Mouse (Mus musculus) heart, embryonic 11.5 days (tissue): ENCODE measurements around the gene Gpm6a. TPM values are rescaled to one million over a fixed set of nuclear protein-coding genes. Genes with fewer than 3 reads are reported as not detected.

Source experiments
- ATAC-seq: fragments of 200-750 bp; cut with Nextera tagmentation; replicated peaks from 2 replicates; pipeline ENCODE4 v1.8.0; 2017; ENCODE audit warnings: moderate library complexity; ENCODE audit not compliant: insufficient number of reproducible peaks, low FRiP score, low TSS enrichment
- H3K27ac ChIP-seq: fragments of 300-500 bp; sonication (generic); 2 replicates; pipeline ENCODE4 v1.5.1; 2014; ENCODE audit warnings: mild to moderate bottlenecking, low read depth, low read length
- H3K27me3 ChIP-seq: fragments of 300-500 bp; sonication (generic); 2 replicates; pipeline ENCODE4 v1.6.1; 2014; ENCODE audit warnings: mild to moderate bottlenecking, low read length, mixed read lengths; ENCODE audit not compliant: control insufficient read depth, insufficient read depth
- H3K36me3 ChIP-seq: fragments of 300-500 bp; sonication (generic); 2 replicates; pipeline ENCODE4 v1.6.1; 2014; ENCODE audit warnings: mild to moderate bottlenecking, low read length, moderate library complexity, mixed read lengths; ENCODE audit not compliant: control insufficient read depth, insufficient read depth
- H3K4me1 ChIP-seq: fragments of 300-500 bp; sonication (generic); 2 replicates; pipeline ENCODE4 v1.6.1; 2014; ENCODE audit warnings: low read length; ENCODE audit not compliant: control insufficient read depth, insufficient read depth
- H3K4me2 ChIP-seq: fragments of 300-500 bp; sonication (generic); 2 replicates; pipeline ENCODE4 v1.6.1; 2014; ENCODE audit warnings: mild to moderate bottlenecking, moderate library complexity
- H3K4me3 ChIP-seq: fragments of 300-500 bp; sonication (generic); 2 replicates; pipeline ENCODE4 v1.5.1; 2014; ENCODE audit warnings: low read depth, low read length
- H3K9ac ChIP-seq: fragments of 300-500 bp; sonication (generic); 2 replicates; pipeline ENCODE4 v1.6.1; 2014; ENCODE audit warnings: mild to moderate bottlenecking, low read depth, low read length, moderate library complexity
- H3K9me3 ChIP-seq: fragments of 300-500 bp; sonication (generic); replicated peaks from 2 replicates; pipeline ENCODE4 v1.6.1; 2016; ENCODE audit warnings: low read length; ENCODE audit not compliant: control insufficient read depth
- WGBS: fragments of 180-500 bp; shearing (Covaris S2); extraction: QIAGEN DNeasy Blood & Tissue Kit; methylation state at CpG from one replicate; pipeline ENCODE4 v1.1.7; 2014; ENCODE audit not compliant: insufficient replicate concordance; 5-methylcytosine and 5-hydroxymethylcytosine counted together
- polyA plus RNA-seq: library from polyadenylated mRNA; unstranded; fragments of >200 nt; fragmentation: Nextera tagmentation; extraction: Ambion mirVana; gene quantifications from 2 replicates; pipeline ENCODE4 v1.2.1, GENCODE M21; 2014

Gpm6a gene
- polyA plus RNA-seq, 1 experiment from 2014 or later, result 15.4 TPM

DNA sequence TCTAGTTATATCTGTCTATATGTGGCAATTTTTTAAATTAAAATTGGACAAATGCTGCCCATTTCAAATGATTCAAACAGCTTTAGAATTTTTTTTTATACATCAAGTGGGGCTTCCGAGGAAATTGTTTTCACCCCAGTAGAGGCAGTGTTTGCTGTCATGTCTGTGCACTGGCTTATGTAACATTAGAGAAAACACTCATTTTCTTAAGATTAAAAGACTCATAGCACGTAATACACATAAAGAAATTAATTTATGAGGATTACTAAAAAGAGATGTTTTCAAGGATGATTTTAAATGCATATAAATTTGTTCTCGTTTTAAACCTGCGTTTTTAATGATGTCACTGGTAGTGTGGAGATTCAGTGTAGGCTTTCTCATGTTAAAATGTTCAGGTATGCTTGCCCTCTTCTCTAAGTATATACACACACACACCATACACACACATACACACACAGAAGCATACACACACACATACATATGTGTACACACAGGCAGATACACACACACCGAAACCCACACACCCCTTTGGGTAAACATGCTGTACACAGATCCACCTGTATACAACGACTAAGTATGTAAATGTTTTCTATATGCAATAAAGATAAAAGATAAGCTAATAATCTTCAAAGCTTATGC lies 1.4 kb downstream of the Gpm6a start:
- H3K27me3 ChIP-seq, result no peaks in the 10 kb centered on the region
- no peaks in the 10 kb centered on the region for H3K9me3 ChIP-seq
- no peaks in the 10 kb centered on the region for H3K36me3 ChIP-seq
- 79% methylated on average over 6 of the region's 6 CpGs for WGBS
- H3K9ac ChIP-seq, result no peak overlapping the region
- no peak overlapping the region for H3K4me3 ChIP-seq
- no peak overlapping the region for H3K27ac ChIP-seq
- no peak for ATAC-seq
- H3K4me1 ChIP-seq, result no peaks in the 10 kb centered on the region
- H3K4me2 ChIP-seq, result no peak overlapping the region

DNA sequence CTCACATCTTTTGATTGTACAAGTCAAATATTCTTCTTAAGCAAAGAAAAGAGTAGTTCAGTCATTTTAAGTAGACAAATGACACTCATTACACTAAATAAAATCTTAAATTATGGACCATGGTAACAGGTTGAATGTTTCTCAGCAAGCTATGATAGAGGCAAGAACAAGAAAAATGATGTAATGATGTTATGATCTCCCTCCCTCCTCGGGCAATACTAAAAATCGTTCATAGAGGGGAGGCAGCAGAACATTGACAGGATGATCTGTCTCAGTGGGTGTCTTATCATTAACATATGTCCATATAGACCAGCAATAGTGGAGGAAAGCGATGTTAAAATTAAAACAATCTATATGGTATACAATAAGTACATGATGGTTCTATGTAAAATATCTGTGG lies 2.1 kb downstream of the Gpm6a start:
- Histone ChIP-seq H3K9ac (no peak overlapping the region), H3K36me3 (no peaks in the 10 kb centered on the region), H3K27ac (no peak overlapping the region), H3K9me3 (no peaks in the 10 kb centered on the region), H3K4me2 (no peak overlapping the region), H3K27me3 (no peaks in the 10 kb centered on the region), H3K4me3 (no peak overlapping the region), H3K4me1 (no peaks in the 10 kb centered on the region)
- no peak for ATAC-seq
- 69% methylated on average over 3 of the region's 3 CpGs for WGBS

DNA sequence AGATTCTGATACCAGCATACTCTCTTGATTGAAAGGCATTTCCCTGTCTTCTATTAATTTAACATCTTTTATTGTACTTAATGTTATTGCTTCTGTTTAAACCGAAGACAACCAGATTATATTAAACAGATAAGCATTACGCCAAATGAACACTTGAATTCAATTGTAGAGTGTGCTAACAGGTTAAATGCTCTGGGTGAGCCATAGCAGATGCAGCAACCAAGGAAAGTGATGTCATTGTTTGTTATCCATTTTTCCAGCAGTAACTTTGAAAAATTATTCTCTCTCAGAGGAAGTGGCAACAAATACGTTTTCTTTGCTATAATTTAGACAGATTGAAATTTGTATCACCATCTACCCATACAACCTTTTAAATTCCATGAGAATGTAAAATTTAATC lies 2.9 kb downstream of the Gpm6a start:
- no peaks in the 10 kb centered on the region for H3K9me3 ChIP-seq
- no peak for ATAC-seq
- no peaks in the 10 kb centered on the region for H3K4me1 ChIP-seq
- H3K36me3 ChIP-seq, result no peaks in the 10 kb centered on the region
- no peak overlapping the region for H3K4me2 ChIP-seq
- no peak overlapping the region for H3K4me3 ChIP-seq
- no peak overlapping the region for H3K9ac ChIP-seq
- H3K27ac ChIP-seq, result no peak overlapping the region
- WGBS, result 61% methylated on average over 3 of the region's 3 CpGs
- no peaks in the 10 kb centered on the region for H3K27me3 ChIP-seq

DNA sequence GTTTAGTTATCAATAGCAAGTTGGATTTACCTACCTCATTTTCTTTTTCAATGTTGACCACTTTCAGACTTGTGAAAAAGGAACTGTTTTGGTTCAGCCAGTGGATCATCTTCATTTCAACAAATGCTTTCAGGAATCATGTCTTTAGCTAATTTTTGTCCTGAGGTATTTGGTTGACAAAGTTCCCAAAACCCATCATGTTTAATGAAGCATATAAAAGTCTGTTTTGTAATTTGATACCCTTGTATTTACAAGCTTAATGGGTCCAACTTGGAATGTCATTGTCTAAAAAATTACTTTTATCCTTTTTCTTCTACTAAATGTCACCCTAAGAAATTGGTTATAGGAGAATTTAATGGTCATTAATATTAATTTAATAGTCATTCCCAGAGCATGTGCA lies 6.9 kb downstream of the Gpm6a start:
- Histone ChIP-seq H3K4me3 (no peak overlapping the region), H3K4me1 (no peaks in the 10 kb centered on the region), H3K36me3 (no peaks in the 10 kb centered on the region), H3K27me3 (no peaks in the 10 kb centered on the region), H3K9me3 (no peaks in the 10 kb centered on the region), H3K9ac (no peak overlapping the region), H3K4me2 (no peak overlapping the region), H3K27ac (no peak overlapping the region)
- no peak for ATAC-seq

DNA sequence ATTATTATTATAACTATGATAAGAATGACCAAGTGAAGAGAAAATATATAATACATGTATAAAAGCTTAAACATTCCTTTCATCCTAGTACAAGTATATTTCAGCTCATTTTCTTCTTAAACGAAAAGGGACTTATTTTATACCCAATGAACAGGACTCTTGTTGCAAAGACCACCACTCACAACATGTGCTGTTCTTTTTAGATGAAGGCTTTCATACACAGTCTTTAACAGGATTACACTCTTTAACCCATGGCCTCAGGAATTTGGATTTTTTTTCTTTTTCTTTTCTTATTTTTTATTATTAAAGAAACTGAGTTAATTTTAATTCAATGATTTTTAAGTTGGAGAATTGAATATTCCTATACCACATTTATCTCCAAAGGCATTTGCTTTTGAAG lies 20.4 kb downstream of the Gpm6a start:
- Histone ChIP-seq H3K9me3 (no peaks in the 10 kb centered on the region), H3K4me3 (no peak overlapping the region), H3K27me3 (no peaks in the 10 kb centered on the region), H3K9ac (no peak overlapping the region), H3K36me3 (no peaks in the 10 kb centered on the region), H3K4me2 (no peak overlapping the region), H3K27ac (no peak overlapping the region), H3K4me1 (no peaks in the 10 kb centered on the region)
- WGBS, result 80% methylated on average over 1 of the region's 1 CpGs
- ATAC-seq, result no peak

DNA sequence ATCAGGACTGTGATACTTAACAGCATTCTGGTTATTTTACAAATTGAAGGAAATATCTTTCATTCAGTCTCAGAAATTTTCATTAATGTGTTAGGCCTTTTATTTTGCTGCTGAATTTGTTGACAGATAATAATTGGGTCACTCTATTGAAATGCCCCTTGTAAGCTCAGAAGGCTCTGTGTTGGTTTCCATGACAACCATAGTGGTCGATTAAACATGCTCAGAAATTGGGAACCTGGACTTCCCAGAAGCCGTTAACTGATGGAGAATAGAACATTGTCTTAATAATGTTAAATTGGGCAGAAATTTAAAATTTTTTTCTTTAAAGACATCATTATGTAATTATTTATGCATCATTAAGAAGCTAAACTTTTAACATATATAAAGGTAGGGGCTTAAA lies 20.9 kb downstream of the Gpm6a start:
- H3K27me3 ChIP-seq, result no peaks in the 10 kb centered on the region
- no peak overlapping the region for H3K4me3 ChIP-seq
- no peaks in the 10 kb centered on the region for H3K9me3 ChIP-seq
- 70% methylated on average over 2 of the region's 2 CpGs for WGBS
- no peak overlapping the region for H3K27ac ChIP-seq
- H3K36me3 ChIP-seq, result no peaks in the 10 kb centered on the region
- H3K4me1 ChIP-seq, result no peaks in the 10 kb centered on the region
- ATAC-seq, result no peak
- no peak overlapping the region for H3K9ac ChIP-seq
- no peak overlapping the region for H3K4me2 ChIP-seq

DNA sequence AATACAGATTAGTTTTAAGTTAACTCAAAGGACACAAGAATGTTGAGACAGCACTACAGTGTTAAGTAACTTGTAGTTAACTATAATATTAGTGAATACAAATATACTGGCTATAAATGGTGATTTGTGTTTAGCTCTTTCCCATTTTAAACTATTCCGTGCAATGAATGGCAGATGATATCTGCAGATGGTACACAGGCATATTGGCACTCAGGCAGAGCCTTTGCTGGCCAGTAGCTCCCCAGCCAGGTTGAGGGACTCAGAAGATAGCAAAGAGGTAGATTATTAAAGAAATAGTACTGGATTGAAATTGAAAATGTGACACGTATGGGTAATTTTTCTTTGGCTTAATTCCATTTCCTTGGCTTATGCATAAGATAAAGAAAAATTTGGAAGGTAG lies 21.3 kb downstream of the Gpm6a start:
- Histone ChIP-seq H3K27ac (no peak overlapping the region), H3K4me2 (no peak overlapping the region), H3K9ac (no peak overlapping the region), H3K36me3 (no peaks in the 10 kb centered on the region), H3K27me3 (no peaks in the 10 kb centered on the region), H3K4me1 (no peaks in the 10 kb centered on the region), H3K4me3 (no peak overlapping the region), H3K9me3 (no peaks in the 10 kb centered on the region)
- ATAC-seq, result no peak
- 79% methylated on average over 2 of the region's 2 CpGs for WGBS

DNA sequence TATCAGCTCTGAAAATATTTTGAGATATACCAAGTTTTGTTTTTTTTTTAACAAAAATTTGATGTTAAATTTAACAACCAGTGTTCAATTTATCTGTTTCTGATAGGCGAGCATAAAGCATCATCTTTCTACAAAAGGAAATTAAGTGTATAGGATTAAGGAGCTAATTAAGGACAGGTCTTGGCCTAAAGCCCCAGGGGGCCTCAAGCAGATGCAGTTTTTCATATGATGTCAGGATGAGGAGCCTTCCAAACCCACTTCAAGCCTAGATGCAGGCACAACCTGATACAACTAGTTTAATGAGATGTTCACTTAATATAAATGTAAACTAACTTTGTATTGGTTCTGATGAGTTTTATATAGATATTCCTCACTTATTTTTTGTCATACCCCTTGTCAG lies 22.0 kb downstream of the Gpm6a start:
- no peaks in the 10 kb centered on the region for H3K36me3 ChIP-seq
- no peaks in the 10 kb centered on the region for H3K4me1 ChIP-seq
- H3K27ac ChIP-seq, result no peak overlapping the region
- H3K9me3 ChIP-seq, result no peaks in the 10 kb centered on the region
- no peak for ATAC-seq
- 60% methylated on average over 1 of the region's 1 CpGs for WGBS
- H3K27me3 ChIP-seq, result no peaks in the 10 kb centered on the region
- no peak overlapping the region for H3K9ac ChIP-seq
- no peak overlapping the region for H3K4me2 ChIP-seq
- H3K4me3 ChIP-seq, result no peak overlapping the region

DNA sequence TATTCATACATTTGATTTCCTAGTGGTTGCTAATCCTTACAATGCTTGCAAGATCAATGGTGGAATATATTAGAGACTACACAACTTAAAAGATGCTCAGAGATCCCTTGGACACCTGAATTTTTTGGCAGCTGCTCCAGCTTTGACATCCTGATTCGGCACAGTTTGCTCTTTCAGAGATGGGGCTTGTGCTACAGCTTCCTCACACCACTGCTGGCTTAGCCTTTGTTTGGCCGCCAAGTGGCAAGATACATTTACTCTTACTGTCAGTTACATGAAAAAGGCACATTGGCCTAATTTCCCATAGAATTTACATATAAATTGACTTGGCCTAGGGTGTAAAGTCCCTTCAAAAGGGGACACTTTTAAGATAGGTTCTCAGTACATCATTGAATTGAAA lies 32.1 kb downstream of the Gpm6a start:
- Histone ChIP-seq H3K9me3 (no peaks in the 10 kb centered on the region), H3K4me1 (no peaks in the 10 kb centered on the region), H3K4me3 (no peak overlapping the region), H3K27me3 (no peaks in the 10 kb centered on the region), H3K36me3 (no peaks in the 10 kb centered on the region), H3K4me2 (no peak overlapping the region), H3K27ac (no peak overlapping the region), H3K9ac (no peak overlapping the region)
- WGBS, result 51% methylated on average over 2 of the region's 2 CpGs
- ATAC-seq, result no peak
